Mouse (Mus musculus) T-helper 2 cell (primary cell): ENCODE results near the gene Parm1.

Source experiments
- in situ Hi-C: fragments of 300-600 bp; cut with MboI, MseI; formaldehyde crosslinking; loops from one replicate; pipeline ENCODE4 v1.15.1; 2025; ENCODE audit warnings: high pct_unique_total_duplicates

Parm1 gene

GRCm38 (mm10) chr5:91517480-91518301 is at the start of gene Parm1:
TSS of gene Parm1 (plus strand) at chr5:91517615.
- in situ Hi-C loops = no loop called here

GRCm38 (mm10) chr5:91475241-91475640 is 42.2 kb upstream of the Parm1 start:
- in situ Hi-C loops = no loop called here

- in situ Hi-C loops = no loop called here
These were observed 40.6 kb upstream of the Parm1 start for GRCm38 (mm10) chr5:91476863-91477262.

GRCm38 (mm10) chr5:91478673-91479072 is 38.7 kb upstream of the Parm1 start:
- in situ Hi-C loops = no loop called here

- in situ Hi-C loops = no loop called here
These were observed 37.3 kb upstream of the Parm1 start for GRCm38 (mm10) chr5:91480129-91480528.

GRCm38 (mm10) chr5:91484324-91484723 is 33.1 kb upstream of the Parm1 start:
- in situ Hi-C loops = no loop called here

- in situ Hi-C loops = no loop called here
These were observed 23.0 kb upstream of the Parm1 start for GRCm38 (mm10) chr5:91494456-91494855.

- in situ Hi-C loops = no loop called here
These were observed 16.1 kb upstream of the Parm1 start for GRCm38 (mm10) chr5:91501361-91501760.

- in situ Hi-C loops = no loop called here
These were observed 15.0 kb upstream of the Parm1 start for GRCm38 (mm10) chr5:91502366-91502765.

- in situ Hi-C loops = no loop called here
These were observed 13.0 kb upstream of the Parm1 start for GRCm38 (mm10) chr5:91504320-91504922.

- in situ Hi-C loops = no loop called here
These were observed 338 bp upstream of the Parm1 start for GRCm38 (mm10) chr5:91517077-91517476.

GRCm38 (mm10) chr5:91518302-91518790 is 931 bp downstream of the Parm1 start:
- in situ Hi-C loops = no loop called here

- in situ Hi-C loops = no loop called here
These were observed 1.5 kb downstream of the Parm1 start for GRCm38 (mm10) chr5:91518946-91519345.

GRCm38 (mm10) chr5:91519521-91519920 is 2.1 kb downstream of the Parm1 start:
- in situ Hi-C loops = no loop called here

- in situ Hi-C loops = no loop called here
These were observed 15.5 kb downstream of the Parm1 start for GRCm38 (mm10) chr5:91532748-91533496.

GRCm38 (mm10) chr5:91559071-91559610 is 41.7 kb downstream of the Parm1 start:
- in situ Hi-C loops = no loop called here

GRCm38 (mm10) chr5:91559711-91560110 is 42.3 kb downstream of the Parm1 start:
- in situ Hi-C loops = loop anchor here (10.0 kb wide), 1 partner anchor 525 kb away; no protein-coding TSS in a partner anchor

GRCm38 (mm10) chr5:91561394-91561793 is 44.0 kb downstream of the Parm1 start:
- in situ Hi-C loops = loop anchor here (10.0 kb wide), 1 partner anchor 527 kb away; no protein-coding TSS in a partner anchor

- in situ Hi-C loops = loop anchor here (10.0 kb wide), 1 partner anchor 528 kb away; no protein-coding TSS in a partner anchor
These were observed 45.1 kb downstream of the Parm1 start for GRCm38 (mm10) chr5:91562486-91562885.

- in situ Hi-C loops = loop anchor here (10.0 kb wide), 1 partner anchor 529 kb away; no protein-coding TSS in a partner anchor
These were observed 46.6 kb downstream of the Parm1 start for GRCm38 (mm10) chr5:91564054-91564453.

GRCm38 (mm10) chr5:91565458-91565857 is 48.0 kb downstream of the Parm1 start:
- in situ Hi-C loops = loop anchor here (10.0 kb wide), 1 partner anchor 531 kb away; no protein-coding TSS in a partner anchor
